Mouse (Mus musculus) B cell, adult 2 months (primary cell): ENCODE results near the gene Slc6a20b.
"Not testable (repeated sequence)": the region's sequence is repeated elsewhere in the genome, so short reads cannot be mapped to it uniquely, and the experiment has no call there.

Source experiments
- DNase-seq, 2 experiments: peaks; one replicate each; pipeline ENCODE4 v3.0.0; 2022

The Slc6a20b gene

GRCm38 (mm10) chr9:123632281-123632680 lies at the start of gene Slc6a20b:
TSS of gene Slc6a20b (minus strand) at chr9:123632565.
- no peak for DNase-seq

GRCm38 (mm10) chr9:123679198-123679597 lies 46.8 kb upstream of the Slc6a20b start:
- no peak for DNase-seq

GRCm38 (mm10) chr9:123678327-123679105 lies 46.2 kb upstream of the Slc6a20b start, which contains the start of the genes Ccr9 and Slc6a20a:
TSS of gene Ccr9 (plus strand) at chr9:123678439.
TSS of gene Slc6a20a (minus strand) at chr9:123678885.
- DNase-seq: peak; percentile 33 to 36

DNA sequence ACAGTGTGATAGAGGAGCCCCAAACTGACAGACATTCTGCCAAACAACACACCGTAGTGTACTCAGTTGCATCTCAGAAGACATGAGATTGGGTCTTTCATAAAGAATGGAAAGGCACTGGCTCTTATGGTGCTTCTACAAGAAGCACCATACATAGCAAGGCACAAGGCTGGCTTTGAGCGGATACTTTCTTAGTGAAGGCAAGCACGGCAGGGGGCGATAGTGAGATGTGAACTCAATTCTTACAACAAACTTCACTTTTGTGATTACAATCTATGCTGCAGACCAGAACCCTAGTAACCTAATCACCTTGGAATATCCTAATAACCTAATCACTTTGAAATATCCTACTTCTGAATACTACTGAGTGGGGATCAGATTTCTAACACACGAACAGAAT lies 33.3 kb upstream of the Slc6a20b start:
- peak; percentile 73 to 78 for DNase-seq

- not testable (repeated sequence) for DNase-seq
Measured at GRCm38 (mm10) chr9:123659986-123660676, 27.8 kb upstream of the Slc6a20b start.

GRCm38 (mm10) chr9:123658981-123659380 lies 26.6 kb upstream of the Slc6a20b start:
- no peak for DNase-seq

- no peak for DNase-seq
Measured at GRCm38 (mm10) chr9:123657457-123657856, 25.1 kb upstream of the Slc6a20b start.

GRCm38 (mm10) chr9:123651369-123651768 lies 19.0 kb upstream of the Slc6a20b start:
- no peak for DNase-seq

- DNase-seq: no peak
Measured at GRCm38 (mm10) chr9:123649785-123650511, 17.6 kb upstream of the Slc6a20b start.

DNA sequence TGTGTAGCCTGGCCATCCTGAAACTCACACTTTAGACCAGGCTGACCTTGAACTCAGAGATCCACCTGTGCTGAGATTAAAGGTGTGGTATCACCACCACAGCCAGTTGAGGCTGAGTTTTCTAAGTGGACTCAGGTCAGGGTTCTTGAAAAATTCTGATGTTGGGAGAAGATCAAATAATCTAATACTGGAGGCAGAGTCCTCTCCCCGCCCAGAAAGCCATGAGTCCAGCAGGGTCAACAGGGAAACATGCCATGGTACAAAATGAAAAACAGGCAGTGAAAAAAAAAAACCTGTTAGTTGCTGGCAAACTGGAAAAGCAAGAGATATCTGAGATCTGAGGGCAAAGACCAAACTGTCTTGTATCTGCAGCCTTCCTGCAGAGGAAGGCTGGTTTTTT lies 7.7 kb upstream of the Slc6a20b start:
- DNase-seq: no peak

GRCm38 (mm10) chr9:123638668-123639089 lies 6.3 kb upstream of the Slc6a20b start:
- DNase-seq: peak; percentile 27 to 31

- no peak for DNase-seq
Measured at GRCm38 (mm10) chr9:123638231-123638630, 5.9 kb upstream of the Slc6a20b start.

GRCm38 (mm10) chr9:123636771-123637170 lies 4.4 kb upstream of the Slc6a20b start:
- no peak for DNase-seq

DNA sequence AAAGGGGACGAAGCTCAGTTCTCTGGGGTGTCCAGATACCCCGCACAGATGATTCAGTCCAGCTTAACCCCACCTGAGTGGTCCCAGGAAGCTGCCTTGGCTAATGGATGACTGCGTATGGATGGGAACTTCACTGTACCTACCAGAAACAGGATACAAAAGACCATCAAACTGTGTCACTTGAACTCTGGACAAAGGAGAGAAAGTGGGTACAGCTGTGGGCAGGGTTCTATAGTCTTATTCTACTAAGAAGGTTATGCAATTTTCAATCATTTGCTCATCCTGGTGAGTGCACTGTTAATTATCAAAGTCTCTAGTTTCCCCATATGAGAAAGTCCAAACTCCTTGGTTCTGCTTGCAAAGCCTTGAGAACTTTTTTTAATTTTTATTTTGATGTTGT lies 628 bp upstream of the Slc6a20b start:
- no peak for DNase-seq

GRCm38 (mm10) chr9:123631666-123632065 lies 699 bp downstream of the Slc6a20b start:
- peak in 1 of 2 experiments; percentile 34 for DNase-seq

- no peak for DNase-seq
Measured at GRCm38 (mm10) chr9:123625821-123626220, 6.5 kb downstream of the Slc6a20b start.

GRCm38 (mm10) chr9:123624741-123625140 lies 7.6 kb downstream of the Slc6a20b start:
- no peak for DNase-seq

GRCm38 (mm10) chr9:123620311-123621098 lies 11.9 kb downstream of the Slc6a20b start:
- no peak for DNase-seq

DNA sequence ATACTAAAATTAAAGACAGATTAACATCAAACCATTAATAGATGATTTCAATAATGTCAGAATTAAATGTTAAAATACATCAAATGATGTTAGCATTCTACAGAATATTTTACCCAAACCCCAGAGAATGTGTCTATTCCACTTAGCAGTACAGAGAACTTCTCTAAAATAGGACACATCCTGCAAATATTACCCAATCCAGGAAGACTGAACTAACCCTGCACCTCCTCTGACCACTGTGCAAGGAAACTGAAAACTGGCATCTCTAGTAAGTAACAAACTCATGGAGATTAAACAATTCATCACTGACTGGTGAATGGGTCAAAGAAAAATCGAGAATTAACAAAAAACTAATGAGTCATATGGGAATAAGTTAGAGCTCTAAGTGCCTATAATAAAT lies 30.8 kb downstream of the Slc6a20b start:
- DNase-seq: no peak

DNA sequence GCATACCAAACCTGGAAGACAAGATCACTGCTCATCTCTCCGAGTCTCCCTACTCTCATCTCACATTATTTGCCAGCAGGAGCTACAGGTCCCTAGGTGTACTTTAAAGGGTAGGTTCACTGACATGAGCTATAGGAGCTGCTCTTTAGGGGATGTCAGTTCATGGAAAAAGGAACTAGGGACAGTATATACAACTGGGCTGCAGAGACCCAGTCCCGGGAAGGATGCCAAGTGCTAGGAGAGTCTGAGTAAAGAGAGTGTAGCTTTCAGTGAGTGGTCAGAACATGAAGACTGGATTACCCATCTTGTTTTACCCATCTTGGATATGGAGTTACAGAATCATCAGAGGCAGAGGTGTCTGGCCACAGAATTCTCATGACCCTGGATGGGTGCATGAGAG lies 35.0 kb downstream of the Slc6a20b start:
- no peak for DNase-seq

DNA sequence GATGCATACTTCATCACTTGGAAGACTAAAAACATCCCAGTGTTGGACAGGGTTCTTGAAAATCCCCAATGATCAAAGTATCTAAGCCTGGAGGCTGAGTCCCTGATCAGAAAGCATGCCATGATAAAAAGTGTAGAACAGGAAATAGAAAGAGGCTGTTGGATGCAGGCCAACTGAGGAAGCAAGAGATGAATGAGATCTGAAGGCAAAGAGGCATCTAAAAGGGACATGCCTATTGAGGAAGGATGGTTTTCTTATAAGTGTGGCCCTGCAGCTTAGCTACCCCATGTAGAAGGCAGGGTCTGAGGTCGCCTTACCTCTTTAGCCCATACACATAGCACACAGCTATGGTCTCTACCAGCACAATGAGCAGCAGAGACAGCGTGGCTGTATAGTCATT lies 35.5 kb downstream of the Slc6a20b start:
- DNase-seq: no peak

GRCm38 (mm10) chr9:123595194-123595593 lies 37.2 kb downstream of the Slc6a20b start:
- DNase-seq: no peak
